Mouse (Mus musculus) spleen, embryonic (tissue): Measurements from ENCODE around the gene Raf1.

Experiments used
- CTCF ChIA-PET: fragments of 350-600 bp; sonication (Branson Sonifier 250); formaldehyde crosslinking; loops from one replicate; lab custom pipeline; 2022; lab: Charles Lee

The Raf1 gene

DNA sequence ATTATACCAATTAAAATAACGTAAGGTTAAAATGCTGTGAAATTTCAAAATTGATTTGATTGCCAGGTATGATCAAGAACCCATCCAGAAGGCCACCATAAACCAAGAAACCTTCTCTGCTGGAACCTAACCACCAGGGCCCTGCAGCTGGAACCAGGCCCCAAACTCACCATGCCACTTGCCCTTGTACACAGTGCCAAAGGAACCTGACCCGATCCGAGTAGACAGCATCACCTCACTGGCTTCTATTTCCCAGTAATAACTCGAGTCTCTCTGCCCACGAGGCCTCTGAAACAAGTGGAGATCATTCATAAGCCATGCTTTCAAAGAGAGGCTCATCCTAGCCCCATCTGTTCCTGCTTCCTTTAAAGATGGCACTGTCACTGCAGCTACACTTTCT, 50.3 kb downstream of the Raf1 start:
- CTCF ChIA-PET: no interaction called here

DNA sequence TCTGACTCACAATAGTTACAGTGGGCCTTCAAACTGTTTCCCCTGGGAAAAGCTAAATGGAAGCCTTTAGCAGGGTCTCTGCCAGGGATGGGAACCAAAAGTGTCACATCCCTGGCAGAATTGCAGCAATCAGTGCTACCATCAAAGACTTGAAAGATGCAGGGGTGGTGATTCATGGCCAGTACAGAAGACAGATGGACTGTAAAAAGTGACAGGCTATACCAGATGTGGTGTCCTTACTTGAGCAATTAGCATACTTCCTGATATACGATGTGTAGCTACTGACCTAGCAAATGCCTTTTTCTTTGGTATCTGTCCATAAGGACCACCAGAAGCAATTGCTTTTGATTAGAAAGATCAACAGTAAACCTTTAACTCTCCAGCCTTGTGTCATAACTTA, 55.5 kb downstream of the Raf1 start:
- CTCF ChIA-PET: interaction anchor here (0.6 kb wide), 1 partner anchor 182 kb away, joined by 5 read pairs; no protein-coding TSS in a partner anchor

DNA sequence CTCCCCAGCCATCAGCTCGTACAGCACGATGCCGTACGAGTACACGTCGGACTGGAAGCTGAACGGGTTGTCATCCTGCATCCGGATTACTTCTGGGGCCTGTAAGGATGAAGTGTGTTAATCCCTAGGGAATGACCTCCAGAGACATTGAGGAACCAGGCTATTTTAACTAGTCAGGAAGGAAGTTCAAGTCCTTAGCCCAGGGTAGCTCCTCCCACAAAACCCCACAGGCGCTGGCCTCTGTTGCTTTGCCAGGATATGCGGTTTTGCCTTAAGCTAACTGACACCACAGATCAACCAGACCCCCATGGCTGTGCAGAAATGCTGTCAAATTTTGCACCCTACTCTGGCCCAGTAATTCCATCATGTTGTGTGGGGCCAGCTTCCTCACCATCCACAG, 56.6 kb downstream of the Raf1 start:
- CTCF ChIA-PET: no interaction called here

DNA sequence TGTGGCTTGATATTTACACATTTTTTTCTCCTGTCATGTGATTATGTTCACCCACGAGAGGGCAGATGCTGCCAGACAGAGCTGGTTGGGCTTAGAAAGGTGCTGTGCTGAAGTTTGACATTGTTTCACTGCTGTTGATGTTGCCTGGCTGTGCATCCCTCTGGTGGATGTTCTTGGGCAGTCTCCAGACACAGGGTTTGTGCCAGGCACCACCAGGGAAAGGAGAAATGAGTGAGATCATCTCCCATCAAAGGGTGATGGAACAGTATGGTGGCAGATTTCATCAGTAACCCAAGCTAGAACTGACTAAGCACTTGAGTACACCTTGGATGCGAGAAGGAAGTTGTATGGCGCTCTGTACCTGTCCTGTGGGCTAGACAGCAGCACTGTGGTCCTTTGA, 60.5 kb downstream of the Raf1 start:
- CTCF ChIA-PET: no interaction called here

GRCm38 (mm10) chr6:115613793-115614192, 62.6 kb downstream of the Raf1 start:
- CTCF ChIA-PET: no interaction called here

DNA sequence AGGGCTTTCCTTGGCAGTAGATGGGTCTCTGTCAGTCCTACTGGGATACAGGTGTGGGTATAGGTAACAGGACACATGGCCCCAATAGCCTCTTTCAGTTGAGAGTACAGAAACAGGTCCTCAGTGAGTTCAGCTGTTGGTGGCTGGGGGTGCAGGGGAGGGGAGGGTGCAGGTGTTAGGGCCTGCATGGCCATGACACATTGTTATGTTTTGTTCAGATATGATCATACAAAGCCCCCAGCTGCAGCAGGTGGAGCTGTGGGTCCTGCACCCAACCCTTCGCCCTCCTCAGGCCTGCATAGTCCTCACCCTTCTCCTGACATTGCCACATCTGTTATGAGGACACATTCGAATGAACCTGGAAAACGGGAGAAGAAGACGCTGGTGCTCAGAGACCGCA, 66.1 kb downstream of the Raf1 start:
- CTCF ChIA-PET: no interaction called here

DNA sequence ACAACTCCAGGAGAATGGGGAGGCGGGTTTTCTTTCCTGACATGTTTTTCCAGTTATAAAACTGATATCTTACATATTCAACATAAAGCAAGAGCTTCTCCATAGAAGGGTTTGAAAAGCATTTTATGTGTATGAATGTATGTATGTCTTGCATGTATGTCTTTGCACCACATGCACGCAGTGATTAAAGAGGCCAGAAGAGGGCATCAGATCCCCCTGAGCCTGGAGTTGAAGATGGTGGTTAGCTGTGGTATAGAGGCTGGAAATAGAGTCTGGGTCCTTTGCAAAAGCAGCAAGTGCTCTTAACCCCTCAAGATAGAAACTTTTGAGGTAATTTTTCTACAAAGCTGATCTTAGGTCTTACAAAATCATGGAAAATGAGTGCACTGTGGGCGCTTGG, 67.3 kb downstream of the Raf1 start:
- CTCF ChIA-PET: interaction anchor here (0.6 kb wide), 1 partner anchor 1984 kb away, joined by 3 read pairs; no protein-coding TSS in a partner anchor

DNA sequence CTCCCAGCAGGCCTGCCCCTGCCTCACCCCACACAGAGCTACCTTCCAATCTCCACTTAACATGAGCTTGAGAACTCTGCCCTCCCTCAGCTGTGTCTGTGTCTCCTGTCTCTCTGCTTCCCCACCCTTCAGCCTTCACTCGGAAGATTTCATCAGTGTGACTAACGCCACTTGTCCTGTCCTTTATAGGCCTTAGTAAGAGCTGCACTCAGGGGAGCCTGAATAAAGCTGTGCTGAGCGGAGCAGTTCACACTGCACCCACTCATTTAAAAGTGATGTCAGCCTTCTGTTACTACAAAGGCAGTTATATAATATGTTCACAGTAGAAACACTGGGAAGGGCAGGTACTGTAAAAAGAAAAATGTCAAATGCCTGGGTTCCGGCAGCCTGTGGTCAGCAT, 69.0 kb downstream of the Raf1 start:
- CTCF ChIA-PET: interaction anchor here (0.6 to 0.7 kb wide), 3 partner anchors 63 to 392 kb away, joined by 3 to 8 read pairs (median 3); no protein-coding TSS in a partner anchor

- CTCF ChIA-PET: no interaction called here
These were observed 70.0 kb downstream of the Raf1 start for GRCm38 (mm10) chr6:115606461-115606860.

DNA sequence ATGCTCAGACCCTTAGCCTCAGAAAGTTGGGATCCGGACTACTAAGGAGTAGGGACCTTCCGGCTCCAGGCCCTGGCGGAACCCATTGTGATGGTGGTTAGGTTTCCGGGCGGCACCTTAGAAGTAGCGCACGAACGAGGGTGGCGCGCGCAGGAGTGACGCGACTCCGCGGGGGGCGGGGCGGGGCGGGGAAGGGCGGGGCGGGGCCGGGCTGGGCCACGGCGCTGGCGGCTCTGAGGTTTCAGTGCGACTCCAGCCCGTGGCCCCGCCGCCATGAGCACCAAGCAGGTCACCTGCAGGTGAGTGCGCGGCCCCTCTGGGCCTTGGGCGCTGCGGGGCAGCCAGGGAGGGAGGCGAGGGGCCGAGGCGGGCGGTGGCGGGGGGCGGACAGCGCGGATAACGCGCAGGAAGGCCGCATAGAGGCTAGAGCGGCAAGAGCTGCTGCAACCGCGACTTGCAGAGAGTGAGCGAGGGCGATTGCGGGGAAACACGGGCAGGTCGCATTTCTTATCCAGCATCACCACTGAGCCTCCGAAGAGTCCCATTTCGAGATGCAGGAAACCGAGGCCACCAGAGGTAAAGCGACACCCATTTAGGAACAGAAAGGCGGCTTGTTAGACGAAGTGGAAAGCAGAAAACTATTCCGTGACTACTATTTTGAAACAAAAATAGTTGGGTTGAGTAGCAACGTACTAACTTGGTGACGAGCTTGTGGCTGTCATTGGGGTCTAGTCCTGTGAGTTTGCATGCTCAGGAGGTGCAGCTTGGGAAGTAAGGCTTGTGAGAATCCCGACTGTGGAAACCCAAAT, 74.5 kb downstream of the Raf1 start, which contains the start of gene Mkrn2:
Gene Mkrn2 (plus strand): TSS at position 188 of the 809 bp plus-strand sequence.
- CTCF ChIA-PET: no interaction called here

- CTCF ChIA-PET: no interaction called here
These were observed 75.1 kb downstream of the Raf1 start for GRCm38 (mm10) chr6:115601322-115601714.

- CTCF ChIA-PET: interaction anchor here (0.7 kb wide), 1 partner anchor 674 kb away, joined by 3 read pairs; no protein-coding TSS in a partner anchor
These were observed 80.8 kb downstream of the Raf1 start for GRCm38 (mm10) chr6:115595667-115596066.

DNA sequence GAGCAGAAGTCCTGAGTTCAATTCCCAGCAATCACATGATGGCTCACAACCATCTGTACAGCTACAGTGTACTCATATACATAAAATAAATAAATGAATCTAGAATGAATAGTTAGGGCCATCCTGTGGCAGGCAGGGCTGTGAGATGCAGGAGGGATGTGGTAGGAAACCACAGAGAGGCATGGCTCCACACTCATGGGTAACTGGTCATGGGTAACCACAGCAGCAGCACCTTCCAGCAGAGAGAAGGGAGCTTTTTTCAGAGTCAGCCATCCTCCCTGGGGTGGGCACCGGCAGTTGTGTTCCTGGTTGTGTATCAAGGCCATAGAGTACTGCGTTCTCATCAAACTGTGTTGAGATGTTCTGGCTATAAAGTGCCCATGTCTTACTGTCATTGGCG, 82.0 kb downstream of the Raf1 start:
- CTCF ChIA-PET: no interaction called here

DNA sequence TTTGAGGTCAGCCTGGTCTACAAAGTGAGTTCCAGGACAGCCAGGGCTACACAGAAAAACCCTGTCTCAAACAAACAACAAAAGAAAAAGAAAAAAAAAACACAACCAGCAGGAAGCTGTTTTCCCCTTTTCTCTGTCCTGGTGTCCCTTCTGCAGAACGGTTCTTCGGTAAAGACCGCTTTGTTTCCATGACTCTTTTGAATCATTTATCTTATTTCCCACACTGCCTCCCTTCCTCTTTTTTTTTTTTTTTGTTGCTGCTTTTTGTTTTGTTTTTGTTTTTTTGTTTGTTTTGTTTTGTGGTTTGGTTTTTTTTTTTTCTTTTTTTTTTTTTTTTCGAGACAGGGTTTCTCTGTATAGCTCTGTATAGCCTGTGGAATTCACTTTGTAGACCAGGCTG, 83.2 kb downstream of the Raf1 start:
- CTCF ChIA-PET: interaction anchor here (0.7 kb wide), 1 partner anchor 228 kb away, joined by 3 read pairs; no protein-coding TSS in a partner anchor

DNA sequence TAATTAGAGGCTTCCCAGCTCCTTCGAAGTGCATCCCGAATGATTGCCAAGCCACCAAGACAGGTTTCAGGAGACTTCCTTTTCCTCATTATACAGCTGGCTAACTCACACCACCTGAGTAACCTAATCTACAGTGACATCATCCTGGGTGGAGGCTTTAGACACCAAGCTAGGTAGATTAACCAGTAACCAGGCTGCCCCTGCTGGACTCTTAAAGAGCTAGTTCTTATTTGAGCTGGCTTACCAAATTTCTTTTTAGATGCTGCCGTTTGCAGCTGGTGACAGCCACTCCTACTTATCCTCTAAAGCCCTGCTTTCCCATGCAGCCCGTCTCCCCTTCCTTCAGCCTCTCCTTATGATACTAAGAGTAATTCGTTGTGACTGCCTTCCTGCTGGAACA, 84.0 kb downstream of the Raf1 start, which contains the start of gene Mkrn2os:
Gene Mkrn2os (minus strand): TSS at position 119 of the 400 bp plus-strand sequence.
- CTCF ChIA-PET: no interaction called here

DNA sequence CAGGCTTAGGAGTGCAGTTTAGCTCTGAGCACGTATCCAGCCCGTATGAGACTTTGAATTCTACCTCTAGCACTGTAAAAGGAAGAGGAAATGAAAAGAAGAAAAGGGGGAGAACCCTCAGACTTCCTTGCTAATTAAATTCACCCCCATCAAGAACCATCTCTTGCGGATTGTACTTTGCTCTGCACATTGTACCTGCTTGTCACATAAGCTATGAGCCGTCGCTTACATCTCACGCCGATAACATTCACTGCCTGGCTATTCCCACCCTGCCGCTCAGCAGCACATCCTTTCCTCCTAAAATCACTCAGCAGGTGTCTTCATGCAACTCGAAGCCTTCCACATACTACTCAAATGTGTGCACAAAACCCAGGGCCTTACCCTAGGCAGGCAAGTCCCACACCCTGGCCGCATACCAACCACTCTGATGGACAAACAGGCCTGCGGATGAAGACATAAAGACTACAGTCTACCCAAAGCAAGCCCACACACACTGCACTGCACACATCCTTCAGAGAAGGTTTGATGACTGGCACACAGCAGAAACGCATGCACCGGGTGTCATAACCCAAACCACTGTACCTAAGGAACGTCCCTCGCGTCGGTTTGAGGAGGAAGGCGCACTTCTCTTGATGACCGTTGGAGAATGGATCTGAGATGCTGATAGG, 84.6 kb downstream of the Raf1 start:
- CTCF ChIA-PET: no interaction called here

- CTCF ChIA-PET: no interaction called here
These were observed 90.1 kb downstream of the Raf1 start for GRCm38 (mm10) chr6:115586321-115586720.

- CTCF ChIA-PET: interaction anchor here (0.8 kb wide), 1 partner anchor 684 kb away, joined by 3 read pairs; no protein-coding TSS in a partner anchor
These were observed 92.3 kb downstream of the Raf1 start for GRCm38 (mm10) chr6:115584176-115584575.

- CTCF ChIA-PET: no interaction called here
These were observed 92.9 kb downstream of the Raf1 start for GRCm38 (mm10) chr6:115583430-115584125.

DNA sequence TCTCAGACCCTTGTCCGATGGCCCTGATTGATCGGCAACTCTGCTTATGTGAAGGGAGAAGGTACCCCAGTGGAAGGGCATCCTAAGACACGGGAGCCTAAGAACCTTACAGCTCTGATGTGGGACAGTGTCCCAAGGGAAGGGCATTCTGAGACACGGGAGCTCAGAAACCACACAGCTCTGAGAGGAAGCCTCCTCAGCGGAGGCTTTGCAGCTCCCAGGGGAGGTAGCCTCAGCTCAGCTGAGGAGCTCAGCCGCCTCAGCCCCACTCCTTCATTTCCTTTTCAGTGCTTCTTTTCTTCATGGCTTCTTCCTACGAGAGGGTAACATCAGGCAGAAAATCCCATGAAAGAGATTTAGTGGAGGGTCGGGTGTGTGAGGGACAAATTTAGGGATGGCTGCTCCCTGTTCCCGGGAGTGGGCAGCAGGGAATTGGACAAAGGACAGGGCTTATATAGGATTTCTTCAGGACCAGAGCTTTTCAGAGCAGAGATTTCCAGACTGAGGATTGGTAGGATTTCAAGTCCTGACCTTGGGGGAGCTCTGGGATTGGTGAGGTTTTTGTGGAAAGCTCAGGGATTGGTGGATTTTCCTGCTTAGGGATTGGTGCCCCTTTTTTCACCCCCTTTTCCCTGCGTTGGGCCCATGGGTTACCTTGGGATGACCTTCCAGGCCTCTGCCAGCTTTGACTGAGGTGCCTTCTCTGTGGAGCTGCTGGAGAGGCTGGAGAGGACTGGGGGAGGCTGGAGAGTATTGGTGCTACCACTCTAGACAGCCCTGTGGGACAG, 93.9 kb downstream of the Raf1 start:
- CTCF ChIA-PET: interaction anchor here (0.6 kb wide), 1 partner anchor 522 kb away, joined by 3 read pairs; no protein-coding TSS in a partner anchor

GRCm38 (mm10) chr6:115580810-115581209, 95.6 kb downstream of the Raf1 start:
- CTCF ChIA-PET: no interaction called here
